Mouse (Mus musculus): Measurements from ENCODE around the gene Cdc42se2. TPM values are rescaled to one million over a fixed set of nuclear protein-coding genes. Genes with fewer than 3 reads are reported as not detected.

Cdc42se2 gene
- polyA plus RNA-seq, 1 experiment from 2014 or later, result 245 TPM

DNA sequence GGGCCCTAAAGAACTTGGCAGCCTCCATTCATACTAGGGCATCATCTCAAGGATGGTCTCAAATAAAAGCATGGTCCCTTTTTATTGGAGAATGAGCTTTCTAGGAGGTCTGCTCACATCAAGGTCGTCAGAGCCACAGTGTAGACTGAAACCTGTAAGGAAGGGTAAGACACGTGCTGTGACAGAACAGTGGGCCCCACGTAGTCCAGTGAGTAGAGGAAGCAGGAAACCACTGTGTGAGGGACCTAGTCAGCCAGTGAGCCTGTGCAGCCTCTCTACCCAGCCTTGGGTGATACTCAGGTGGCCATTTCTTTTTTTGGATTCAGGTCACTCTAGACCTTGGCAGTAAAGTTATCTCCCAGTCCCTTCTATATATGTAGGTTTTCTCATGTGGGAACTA is 87.5 kb downstream of the Cdc42se2 start:
- 87% methylated on average over 3 of the region's 3 CpGs for WGBS
- Histone ChIP-seq H3K27ac (ENCODE audit: low read depth, low read length) (no peak overlapping the region), H3K4me2 (replicated peaks; ENCODE audit: low read depth, low read length) (no peak overlapping the region), H3K36me3 (ENCODE audit: control insufficient read depth, insufficient read depth, low read length) (0 out of 2 replicates have a peak, but pooled peaks cover 3% of the 10 kb centered on the region), H3K4me1 (replicated peaks; ENCODE audit: control insufficient read depth, insufficient read depth, low read length) (no peaks in the 10 kb centered on the region), H3K4me3 (ENCODE audit: low read depth, low read length) (no peak overlapping the region), H3K9ac (ENCODE audit: low read depth, low read length) (no peak overlapping the region), H3K9me3 (ENCODE audit: control insufficient read depth, low read length) (no peaks in the 10 kb centered on the region), H3K27me3 (ENCODE audit: control insufficient read depth, insufficient read depth, low read length) (no peaks in the 10 kb centered on the region)
- ATAC-seq (ENCODE audit: low FRiP score), result no peak
- DNase-seq (ENCODE audit: low spot score), result no peak

- no peak overlapping the region for H3K4me3 ChIP-seq (ENCODE audit: low read depth, low read length)
- H3K27me3 ChIP-seq (ENCODE audit: control insufficient read depth, insufficient read depth, low read length), result no peaks in the 10 kb centered on the region
- DNase-seq (ENCODE audit: low spot score), result no peak
- no peak overlapping the region for H3K4me2 ChIP-seq (replicated peaks; ENCODE audit: low read depth, low read length)
- H3K9ac ChIP-seq (ENCODE audit: low read depth, low read length), result no peak overlapping the region
- no peaks in the 10 kb centered on the region for H3K9me3 ChIP-seq (ENCODE audit: control insufficient read depth, low read length)
- H3K27ac ChIP-seq (ENCODE audit: low read depth, low read length), result no peak overlapping the region
- WGBS, result 94% methylated on average over 7 of the region's 7 CpGs
- ATAC-seq (ENCODE audit: low FRiP score), result no peak
- no peaks in the 10 kb centered on the region for H3K4me1 ChIP-seq (replicated peaks; ENCODE audit: control insufficient read depth, insufficient read depth, low read length)
- H3K36me3 ChIP-seq (ENCODE audit: control insufficient read depth, insufficient read depth, low read length), result 0 out of 2 replicates have a peak, but pooled peaks cover 3% of the 10 kb centered on the region
Measured at GRCm38 (mm10) chr11:54698636-54699035, 88.8 kb downstream of the Cdc42se2 start.

- 81% methylated on average over 5 of the region's 5 CpGs for WGBS
- Histone ChIP-seq H3K9ac (ENCODE audit: low read depth, low read length) (no peak overlapping the region), H3K36me3 (ENCODE audit: control insufficient read depth, insufficient read depth, low read length) (0 out of 2 replicates have a peak, but pooled peaks cover 3% of the 10 kb centered on the region), H3K4me2 (replicated peaks; ENCODE audit: low read depth, low read length) (no peak overlapping the region), H3K27ac (ENCODE audit: low read depth, low read length) (no peak overlapping the region), H3K27me3 (ENCODE audit: control insufficient read depth, insufficient read depth, low read length) (no peaks in the 10 kb centered on the region), H3K9me3 (ENCODE audit: control insufficient read depth, low read length) (no peaks in the 10 kb centered on the region), H3K4me3 (ENCODE audit: low read depth, low read length) (no peak overlapping the region), H3K4me1 (replicated peaks; ENCODE audit: control insufficient read depth, insufficient read depth, low read length) (no peaks in the 10 kb centered on the region)
- ATAC-seq (ENCODE audit: low FRiP score) (no peak), DNase-seq (ENCODE audit: low spot score) (no peak)
Measured at GRCm38 (mm10) chr11:54697611-54698010, 89.9 kb downstream of the Cdc42se2 start.

DNA sequence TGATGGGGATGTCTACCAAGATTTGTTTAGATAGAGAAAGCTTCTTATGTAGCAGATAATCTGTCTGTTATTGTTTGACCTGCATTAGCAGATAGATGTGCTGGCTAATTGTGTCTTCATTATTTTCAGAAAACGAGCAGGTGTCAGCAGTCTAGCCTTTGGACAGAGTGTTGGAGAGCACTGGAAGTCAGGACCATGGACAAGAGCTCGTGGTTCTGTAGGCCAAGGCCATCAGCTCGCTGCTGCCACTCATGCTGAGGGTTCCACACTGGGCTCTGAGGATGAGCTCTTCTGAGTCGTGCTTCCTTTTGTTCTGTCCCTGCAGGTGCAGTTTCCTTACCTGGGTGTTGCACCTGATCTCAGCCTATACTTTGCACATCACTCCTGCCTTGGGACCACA is 91.5 kb downstream of the Cdc42se2 start:
- Histone ChIP-seq H3K27me3 (ENCODE audit: control insufficient read depth, insufficient read depth, low read length) (no peaks in the 10 kb centered on the region), H3K4me1 (replicated peaks; ENCODE audit: control insufficient read depth, insufficient read depth, low read length) (no peaks in the 10 kb centered on the region), H3K36me3 (ENCODE audit: control insufficient read depth, insufficient read depth, low read length) (0 out of 2 replicates have a peak, but pooled peaks cover 3% of the 10 kb centered on the region), H3K4me2 (replicated peaks; ENCODE audit: low read depth, low read length) (no peak overlapping the region), H3K9ac (ENCODE audit: low read depth, low read length) (no peak overlapping the region), H3K27ac (ENCODE audit: low read depth, low read length) (no peak overlapping the region), H3K9me3 (ENCODE audit: control insufficient read depth, low read length) (no peaks in the 10 kb centered on the region), H3K4me3 (ENCODE audit: low read depth, low read length) (no peak overlapping the region)
- DNase-seq (ENCODE audit: low spot score), result no peak
- ATAC-seq (ENCODE audit: low FRiP score), result no peak
- 75% methylated on average over 4 of the region's 4 CpGs for WGBS

DNA sequence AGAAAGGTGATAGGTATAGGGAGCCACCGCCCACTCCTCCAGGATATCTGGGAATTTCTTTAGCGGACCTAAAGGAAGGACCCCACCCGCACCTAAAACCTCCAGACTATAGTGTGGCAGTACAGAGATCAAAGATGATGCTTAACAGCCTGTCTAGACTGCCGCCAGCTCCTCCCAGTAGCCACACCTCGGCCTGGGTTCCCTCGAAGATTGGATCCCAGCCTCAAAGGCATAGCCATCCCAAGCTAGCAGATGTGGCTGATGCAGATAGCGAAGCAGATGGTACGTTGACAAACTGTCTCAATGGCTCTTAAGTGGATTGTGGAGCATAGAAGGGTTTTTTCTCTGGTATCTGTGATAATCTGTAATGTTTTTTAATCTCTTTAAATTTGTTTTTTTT is 93.2 kb downstream of the Cdc42se2 start:
- Histone ChIP-seq H3K4me1 (replicated peaks; ENCODE audit: control insufficient read depth, insufficient read depth, low read length) (no peaks in the 10 kb centered on the region), H3K9me3 (ENCODE audit: control insufficient read depth, low read length) (no peaks in the 10 kb centered on the region), H3K36me3 (ENCODE audit: control insufficient read depth, insufficient read depth, low read length) (0 out of 2 replicates have a peak, but pooled peaks cover 3% of the 10 kb centered on the region), H3K27ac (ENCODE audit: low read depth, low read length) (no peak overlapping the region), H3K27me3 (ENCODE audit: control insufficient read depth, insufficient read depth, low read length) (no peaks in the 10 kb centered on the region), H3K4me3 (ENCODE audit: low read depth, low read length) (no peak overlapping the region), H3K4me2 (replicated peaks; ENCODE audit: low read depth, low read length) (no peak overlapping the region), H3K9ac (ENCODE audit: low read depth, low read length) (no peak overlapping the region)
- ATAC-seq (ENCODE audit: low FRiP score) (no peak), DNase-seq (ENCODE audit: low spot score) (no peak)
- WGBS, result 92% methylated on average over 8 of the region's 8 CpGs

- Histone ChIP-seq H3K27ac (ENCODE audit: low read depth, low read length) (no peak overlapping the region), H3K9me3 (ENCODE audit: control insufficient read depth, low read length) (no peaks in the 10 kb centered on the region), H3K36me3 (ENCODE audit: control insufficient read depth, insufficient read depth, low read length) (0 out of 2 replicates have a peak, but pooled peaks cover 3% of the 10 kb centered on the region), H3K4me1 (replicated peaks; ENCODE audit: control insufficient read depth, insufficient read depth, low read length) (no peaks in the 10 kb centered on the region), H3K4me3 (ENCODE audit: low read depth, low read length) (no peak overlapping the region), H3K9ac (ENCODE audit: low read depth, low read length) (no peak overlapping the region), H3K27me3 (ENCODE audit: control insufficient read depth, insufficient read depth, low read length) (no peaks in the 10 kb centered on the region), H3K4me2 (replicated peaks; ENCODE audit: low read depth, low read length) (no peak overlapping the region)
- ATAC-seq (ENCODE audit: low FRiP score) (no peak), DNase-seq (ENCODE audit: low spot score) (no peak)
- 95% methylated on average over 6 of the region's 6 CpGs for WGBS
Measured at GRCm38 (mm10) chr11:54693696-54694095, 93.8 kb downstream of the Cdc42se2 start.

DNA sequence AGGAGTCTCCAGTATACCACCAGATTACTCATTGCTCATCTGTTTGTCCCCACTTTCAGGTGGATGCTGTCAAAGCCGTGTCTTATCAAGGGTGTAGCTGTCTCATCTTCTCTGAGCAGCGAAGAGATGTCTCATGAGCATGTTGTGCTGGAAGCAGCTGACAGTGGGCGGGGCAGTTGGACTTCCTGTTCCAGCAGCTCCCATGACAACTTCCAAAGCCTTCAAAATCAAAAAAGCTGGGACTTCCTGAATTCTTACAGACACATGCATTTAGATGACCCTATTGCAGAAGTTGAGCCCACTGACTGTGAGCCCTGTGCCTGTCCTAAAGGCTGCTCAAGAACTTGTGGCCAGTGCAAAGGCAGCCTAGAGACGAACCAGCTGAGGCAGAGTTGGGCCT is 96.3 kb downstream of the Cdc42se2 start:
- DNase-seq (ENCODE audit: low spot score) (no peak), ATAC-seq (ENCODE audit: low FRiP score) (no peak)
- H3K4me3 ChIP-seq (ENCODE audit: low read depth, low read length), result no peak overlapping the region
- 92% methylated on average over 4 of the region's 4 CpGs for WGBS
- H3K4me1 ChIP-seq (replicated peaks; ENCODE audit: control insufficient read depth, insufficient read depth, low read length), result no peaks in the 10 kb centered on the region
- H3K36me3 ChIP-seq (ENCODE audit: control insufficient read depth, insufficient read depth, low read length), result 0 out of 2 replicates have a peak, but pooled peaks cover 3% of the 10 kb centered on the region
- H3K27ac ChIP-seq (ENCODE audit: low read depth, low read length), result no peak overlapping the region
- H3K9ac ChIP-seq (ENCODE audit: low read depth, low read length), result no peak overlapping the region
- H3K27me3 ChIP-seq (ENCODE audit: control insufficient read depth, insufficient read depth, low read length), result no peaks in the 10 kb centered on the region
- no peaks in the 10 kb centered on the region for H3K9me3 ChIP-seq (ENCODE audit: control insufficient read depth, low read length)
- no peak overlapping the region for H3K4me2 ChIP-seq (replicated peaks; ENCODE audit: low read depth, low read length)

DNA sequence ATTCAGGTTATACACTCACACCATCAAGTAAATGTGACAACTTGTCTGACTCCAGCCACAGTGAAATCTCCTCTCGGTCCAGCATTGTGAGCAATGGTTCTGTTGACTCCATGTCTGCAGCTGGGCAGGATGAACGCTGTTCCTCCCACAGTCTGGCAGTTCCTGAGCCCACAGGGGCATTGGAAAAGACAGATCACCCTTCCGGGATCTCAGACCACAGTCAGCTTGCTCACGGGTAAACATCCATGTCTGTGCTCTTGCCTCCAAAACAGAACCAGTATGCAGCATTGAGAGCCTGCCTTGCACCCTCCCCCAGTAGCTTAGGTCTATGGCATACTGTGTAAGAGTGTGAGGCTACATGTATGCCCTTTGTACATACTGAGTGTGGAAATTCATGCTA is 97.3 kb downstream of the Cdc42se2 start:
- no peak overlapping the region for H3K4me2 ChIP-seq (replicated peaks; ENCODE audit: low read depth, low read length)
- ATAC-seq (ENCODE audit: low FRiP score), result no peak
- H3K4me1 ChIP-seq (replicated peaks; ENCODE audit: control insufficient read depth, insufficient read depth, low read length), result no peaks in the 10 kb centered on the region
- H3K36me3 ChIP-seq (ENCODE audit: control insufficient read depth, insufficient read depth, low read length), result no peaks in the 10 kb centered on the region
- no peak overlapping the region for H3K4me3 ChIP-seq (ENCODE audit: low read depth, low read length)
- H3K27ac ChIP-seq (ENCODE audit: low read depth, low read length), result no peak overlapping the region
- no peak overlapping the region for H3K9ac ChIP-seq (ENCODE audit: low read depth, low read length)
- 88% methylated on average over 4 of the region's 4 CpGs for WGBS
- no peaks in the 10 kb centered on the region for H3K27me3 ChIP-seq (ENCODE audit: control insufficient read depth, insufficient read depth, low read length)
- no peaks in the 10 kb centered on the region for H3K9me3 ChIP-seq (ENCODE audit: control insufficient read depth, low read length)
- DNase-seq (ENCODE audit: low spot score), result no peak

GRCm38 (mm10) chr11:54684831-54685230 is 102.6 kb downstream of the Cdc42se2 start:
- no peak overlapping the region for H3K4me3 ChIP-seq (ENCODE audit: low read depth, low read length)
- no peaks in the 10 kb centered on the region for H3K4me1 ChIP-seq (replicated peaks; ENCODE audit: control insufficient read depth, insufficient read depth, low read length)
- WGBS, result 84% methylated on average over 2 of the region's 2 CpGs
- H3K36me3 ChIP-seq (ENCODE audit: control insufficient read depth, insufficient read depth, low read length), result peaks cover 3% of the 10 kb centered on the region
- H3K27ac ChIP-seq (ENCODE audit: low read depth, low read length), result no peak overlapping the region
- H3K4me2 ChIP-seq (replicated peaks; ENCODE audit: low read depth, low read length), result no peak overlapping the region
- ATAC-seq (ENCODE audit: low FRiP score) (no peak), DNase-seq (ENCODE audit: low spot score) (no peak)
- H3K9ac ChIP-seq (ENCODE audit: low read depth, low read length), result no peak overlapping the region
- no peaks in the 10 kb centered on the region for H3K9me3 ChIP-seq (ENCODE audit: control insufficient read depth, low read length)
- no peaks in the 10 kb centered on the region for H3K27me3 ChIP-seq (ENCODE audit: control insufficient read depth, insufficient read depth, low read length)

Data from hindbrain, embryonic 11.5 days (tissue).